Mouse (Mus musculus): ENCODE measurements around the gene Clec2d.

DNA sequence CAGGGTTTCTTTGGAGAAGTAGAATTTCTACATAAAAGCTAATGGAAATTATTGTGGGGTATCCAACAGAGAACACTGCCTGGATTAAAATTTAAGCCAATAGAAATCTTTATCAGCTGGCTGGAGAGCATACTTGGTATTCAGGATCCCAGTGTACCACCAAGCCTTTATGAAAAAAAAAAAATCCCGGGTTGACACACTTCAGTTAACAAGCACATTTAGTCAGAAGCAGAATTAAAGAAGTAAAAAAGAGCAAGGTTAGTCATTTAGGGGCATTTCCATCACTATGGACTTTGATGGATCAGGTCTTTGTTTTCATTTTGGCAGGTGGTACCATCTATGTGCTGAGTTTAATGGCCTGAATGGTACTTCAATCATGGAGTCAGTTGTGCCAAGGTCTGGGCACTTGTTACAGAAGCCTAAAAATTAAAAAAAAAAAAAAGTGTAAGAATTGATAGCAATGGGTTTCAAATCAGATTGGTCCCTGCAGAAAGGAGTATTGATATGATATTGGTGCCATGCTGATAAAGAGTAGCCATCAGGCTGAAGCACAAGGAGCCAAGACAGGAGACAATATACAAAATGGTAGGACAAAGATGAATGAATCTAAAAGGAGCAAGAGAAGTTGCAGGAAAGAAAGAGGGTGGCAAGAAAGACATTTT lies 29.5 kb downstream of the Clec2d start:
- no peak for TF ChIP-seq CTCF (IDR thresholded peaks at IDR 0.05; ENCODE audit: extremely low read depth, insufficient read depth, insufficient read length, insufficient replicate concordance)
- no peak for TF ChIP-seq POLR2A (IDR thresholded peaks at IDR 0.05; ENCODE audit: low read depth, low read length)
